Mouse (Mus musculus) monocyte, adult 2 months (primary cell): Measurements from ENCODE around the gene Slc27a4.

Source experiments
- DNase-seq, 2 experiments: peaks; one replicate each; pipeline ENCODE4 v3.0.0; 2022; ENCODE audit warnings: low spot score in 2 of 2, low read depth in 1 of 2

Gene Slc27a4

GRCm38 (mm10) chr2:29820025-29820817 is 17.8 kb downstream of the Slc27a4 start, which contains the start of gene Urm1:
Gene Urm1 (plus strand): TSS chr2:29820075.
- no peak for DNase-seq

DNA sequence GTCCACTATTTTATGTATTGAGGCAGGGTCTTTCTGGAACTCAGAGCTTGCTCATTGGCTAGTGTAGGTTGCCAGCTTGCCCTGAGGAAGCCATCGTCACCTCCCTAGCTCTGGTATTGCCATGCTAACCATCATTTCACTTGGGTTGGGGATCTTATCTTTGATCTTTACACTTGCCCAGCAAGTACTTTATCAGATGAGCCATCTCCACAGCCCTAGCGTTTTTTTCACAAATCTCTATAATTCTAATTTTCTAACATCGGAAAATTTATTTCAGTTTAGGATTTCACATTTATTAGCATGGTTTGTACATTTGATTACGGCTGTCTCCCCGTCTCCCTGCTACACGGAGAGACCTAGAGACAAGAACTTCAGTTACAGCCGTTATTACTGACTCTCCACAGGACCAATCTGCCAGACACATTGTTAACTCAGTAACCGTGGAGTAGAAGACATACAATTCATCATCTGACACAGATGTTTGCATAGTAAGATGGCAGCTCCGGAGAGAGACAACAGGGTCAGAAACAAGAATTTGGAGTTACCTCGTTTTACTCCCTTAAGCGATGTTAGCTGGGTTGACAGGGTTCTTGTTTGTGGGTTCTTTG is 24.0 kb downstream of the Slc27a4 start:
- DNase-seq, result no peak

GRCm38 (mm10) chr2:29826926-29827708 is 24.7 kb downstream of the Slc27a4 start:
- DNase-seq, result peak; percentile 90 to 92

DNA sequence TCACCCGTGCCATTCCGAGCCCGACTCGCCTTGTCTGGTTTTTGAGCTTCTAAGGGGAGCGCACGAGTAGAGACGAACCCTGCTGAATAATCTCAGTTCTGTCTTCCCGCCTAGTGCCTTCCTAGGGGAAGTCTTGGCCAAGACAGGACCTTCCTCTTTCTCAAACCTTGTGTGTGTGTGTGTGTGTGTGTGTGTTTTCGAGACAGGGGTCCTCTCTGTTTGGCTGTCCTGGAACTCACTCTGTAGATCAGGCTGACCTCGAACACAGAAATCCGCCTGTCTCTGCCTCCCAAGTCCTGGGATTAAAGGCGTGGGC is 25.2 kb downstream of the Slc27a4 start:
- no peak for DNase-seq

DNA sequence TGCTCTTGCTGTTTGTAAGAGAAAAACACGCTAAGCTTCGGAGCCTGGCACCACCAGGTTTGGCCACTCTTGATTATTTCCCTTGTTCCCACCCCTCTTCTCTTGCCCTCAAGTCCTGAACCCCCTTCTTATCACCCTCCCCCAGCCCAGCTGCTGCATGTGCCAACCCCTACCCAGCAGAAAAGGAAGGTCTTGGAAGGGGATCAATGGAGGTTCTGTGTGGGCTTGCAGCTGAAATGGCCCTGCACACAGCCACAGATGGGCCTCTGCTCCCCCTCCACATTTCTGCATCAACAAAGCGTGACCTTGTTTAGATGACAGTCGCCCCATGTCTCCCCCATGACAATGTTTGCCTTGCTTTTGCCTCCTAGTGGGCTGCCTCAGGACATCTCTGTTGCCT is 28.7 kb downstream of the Slc27a4 start:
- DNase-seq, result no peak

- DNase-seq, result no peak
Measured at GRCm38 (mm10) chr2:29833796-29834195, 31.4 kb downstream of the Slc27a4 start.

DNA sequence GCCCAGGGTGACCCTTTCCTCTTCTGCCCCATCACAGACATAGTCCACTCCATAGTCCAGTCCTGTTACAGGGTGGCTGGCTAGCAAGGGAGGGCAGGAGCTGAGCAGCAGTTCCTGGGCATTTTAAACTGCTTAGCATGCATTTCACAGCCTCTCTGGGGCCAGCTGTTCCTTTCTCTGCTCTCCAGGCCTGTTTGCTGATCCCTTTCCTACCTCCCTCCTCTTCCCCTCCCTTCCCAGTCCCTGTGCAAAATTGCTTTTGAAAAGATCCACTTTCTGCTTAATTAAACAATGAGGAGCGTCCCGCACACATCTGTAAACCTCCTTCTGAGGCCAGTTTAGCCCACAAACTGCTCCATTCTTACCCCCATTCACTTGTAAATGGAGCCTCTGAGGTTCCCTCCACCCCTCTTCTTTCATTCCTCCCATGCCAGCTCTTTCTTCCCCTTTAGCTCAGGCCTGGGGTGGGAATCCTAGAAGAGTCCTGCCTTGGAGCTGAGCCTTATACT is 33.0 kb downstream of the Slc27a4 start:
- DNase-seq, result no peak

DNA sequence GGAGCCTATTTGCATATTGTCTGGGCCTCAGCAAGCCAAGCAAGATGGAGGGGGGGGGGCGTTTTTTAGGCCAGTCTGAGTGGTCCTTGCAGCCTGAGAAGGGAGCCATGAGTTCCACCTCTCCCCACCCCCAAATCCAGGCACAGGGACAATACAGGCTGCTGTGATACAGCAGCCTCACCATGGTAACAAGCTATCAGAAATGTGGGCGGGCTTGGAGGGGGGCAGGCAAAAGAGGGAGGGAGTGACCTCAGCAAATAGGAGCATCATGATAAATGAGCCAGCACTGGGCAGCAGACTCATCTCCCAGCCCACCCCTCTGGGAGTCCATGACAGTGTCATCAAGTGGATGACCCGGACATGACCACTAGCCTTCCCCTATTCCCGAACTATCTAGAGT is 37.0 kb downstream of the Slc27a4 start:
- DNase-seq, result no peak

DNA sequence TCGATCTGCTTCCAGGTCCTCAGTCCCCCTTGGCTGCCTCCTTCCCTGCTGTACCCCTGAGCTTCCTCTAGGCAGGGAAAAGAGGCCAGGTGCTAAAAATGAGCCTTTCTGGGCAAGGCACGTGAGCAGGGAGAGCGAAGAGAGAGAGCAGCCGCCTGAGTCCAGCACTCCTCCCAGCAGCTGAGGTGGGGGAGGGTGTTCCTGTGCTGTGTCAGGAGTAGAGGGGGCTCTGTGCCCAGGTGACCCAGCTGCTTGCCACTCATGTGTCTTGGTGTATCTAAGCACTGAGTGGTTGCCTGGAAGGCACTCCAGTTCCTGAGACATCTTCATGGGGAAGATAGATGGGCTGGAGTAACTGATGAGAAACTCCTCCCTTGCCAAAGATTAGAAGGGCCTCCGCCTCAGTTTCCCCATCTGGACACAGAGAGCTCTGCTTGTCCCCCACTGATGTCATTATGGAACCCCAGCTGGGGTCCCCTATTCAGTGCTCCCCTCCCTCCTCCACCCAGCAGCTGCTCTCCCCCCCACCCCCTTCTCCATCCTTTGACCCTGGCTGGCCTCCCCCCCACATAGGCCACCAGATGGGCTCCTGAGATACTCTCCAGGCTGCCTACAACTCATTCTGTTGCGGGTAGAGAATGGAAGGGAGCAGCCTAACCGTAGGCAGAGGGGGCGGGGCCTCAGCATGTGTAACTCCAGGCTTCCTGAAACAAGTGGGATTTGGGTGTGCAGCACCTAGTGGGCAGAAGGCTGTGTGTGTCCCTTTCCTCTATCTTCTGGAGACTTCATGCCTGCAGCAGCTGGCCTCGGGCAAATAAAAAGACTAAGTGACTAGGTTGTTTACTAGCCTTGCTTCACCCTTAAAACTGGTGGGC is 41.0 kb downstream of the Slc27a4 start:
- no peak for DNase-seq

DNA sequence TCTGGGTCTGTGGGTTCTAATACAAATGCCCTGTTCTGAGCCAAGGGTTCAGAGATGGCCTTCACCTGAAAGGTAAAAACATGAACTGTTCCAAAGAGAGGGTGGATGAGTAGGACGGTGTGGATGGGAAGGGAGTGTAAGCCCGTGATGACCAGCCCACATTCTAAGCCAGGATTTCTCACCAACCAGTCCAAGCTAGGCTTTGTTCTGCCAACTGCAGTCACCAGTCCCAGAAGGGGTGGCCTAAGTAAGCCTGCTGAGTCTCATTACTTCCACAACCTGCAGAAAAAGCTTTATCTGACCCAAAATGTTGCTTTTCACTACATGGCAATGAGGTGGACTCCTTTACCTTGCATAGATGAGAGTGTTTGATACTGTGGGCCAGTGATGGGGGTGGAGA is 41.7 kb downstream of the Slc27a4 start:
- DNase-seq, result no peak

- no peak for DNase-seq
Measured at GRCm38 (mm10) chr2:29844661-29845060, 42.2 kb downstream of the Slc27a4 start.

GRCm38 (mm10) chr2:29845636-29846035 is 43.2 kb downstream of the Slc27a4 start:
- DNase-seq, result no peak

DNA sequence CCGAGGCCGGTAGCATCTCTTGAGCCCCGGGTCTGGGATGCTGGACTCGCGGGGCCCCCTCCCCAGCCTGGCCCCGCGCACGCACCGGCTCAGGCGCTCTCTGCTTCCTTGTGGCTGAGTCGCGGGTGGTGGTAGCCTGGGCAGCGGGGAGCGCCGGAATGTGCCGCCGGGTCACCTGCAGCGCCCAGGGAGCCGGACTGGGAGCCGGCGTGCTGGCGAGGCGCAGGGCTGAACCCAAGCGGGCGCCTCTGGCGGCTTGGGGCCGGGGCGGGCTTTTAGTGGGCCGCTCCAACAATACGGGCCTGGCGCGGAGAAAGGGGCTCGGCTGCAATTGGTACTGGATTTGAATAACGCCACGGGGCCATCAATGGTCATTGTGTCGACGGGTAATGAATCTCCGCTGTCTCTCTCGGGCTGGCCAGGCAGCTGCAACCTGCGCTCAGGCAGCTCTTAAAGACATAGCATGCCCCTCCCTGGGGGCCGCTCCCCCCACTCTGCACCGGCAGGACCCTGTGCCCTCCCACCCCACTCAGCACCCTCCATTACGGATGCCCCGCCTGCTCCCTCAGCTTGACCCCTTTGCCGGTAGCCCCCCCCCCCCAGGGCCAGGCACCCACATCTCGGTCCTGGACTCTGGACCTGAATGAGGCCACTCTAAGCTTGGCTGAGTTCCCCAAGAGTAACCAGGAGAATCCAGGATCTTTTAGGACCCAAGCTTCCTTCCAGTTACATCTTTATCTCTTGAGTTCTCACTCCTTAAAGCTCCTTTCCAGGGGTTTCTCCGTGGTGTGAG is 43.8 kb downstream of the Slc27a4 start:
- no peak for DNase-seq

GRCm38 (mm10) chr2:29846911-29847310 is 44.5 kb downstream of the Slc27a4 start:
- no peak for DNase-seq

GRCm38 (mm10) chr2:29849041-29849440 is 46.6 kb downstream of the Slc27a4 start:
- DNase-seq, result no peak

- DNase-seq, result no peak
Measured at GRCm38 (mm10) chr2:29849841-29850480, 47.5 kb downstream of the Slc27a4 start.

DNA sequence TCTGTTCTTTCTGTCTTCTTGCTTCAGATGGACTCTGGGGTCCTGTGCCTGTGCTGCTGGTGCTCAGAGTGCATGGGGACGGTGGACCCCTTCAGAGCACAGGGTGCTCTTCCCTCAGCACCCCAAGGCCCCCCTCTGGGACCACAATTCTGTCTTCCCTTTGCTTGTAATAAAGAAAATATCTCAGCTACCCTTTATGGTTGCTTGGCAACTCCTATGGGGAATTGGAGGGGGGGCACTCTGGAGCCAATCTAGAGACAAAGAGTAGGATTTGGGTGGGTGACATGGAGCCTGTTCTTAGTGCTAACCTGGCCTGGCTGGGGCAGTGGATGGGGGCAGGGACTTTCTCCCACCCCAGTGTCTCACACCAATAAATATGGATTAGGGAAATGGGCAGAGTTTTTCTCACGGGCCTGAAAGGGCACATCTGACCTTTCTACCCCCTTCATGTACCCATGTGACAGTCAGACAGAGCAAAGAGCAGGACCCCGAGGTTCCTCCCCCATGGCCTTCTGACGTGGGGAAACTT is 50.6 kb downstream of the Slc27a4 start:
- no peak for DNase-seq

GRCm38 (mm10) chr2:29853736-29854135 is 51.3 kb downstream of the Slc27a4 start:
- no peak for DNase-seq

GRCm38 (mm10) chr2:29855585-29856210 is 53.3 kb downstream of the Slc27a4 start:
- no peak for DNase-seq
